Mouse (Mus musculus): Measurements from ENCODE around the gene Pabpn1l.

Gene Pabpn1l

GRCm38 (mm10) chr8:122622727-122623126, at the start of gene Pabpn1l:
Gene Pabpn1l (minus strand): TSS chr8:122622739.
- TF ChIP-seq POU5F1 (IDR thresholded peaks at IDR 0.05; ENCODE audit: borderline replicate concordance, low read length) (no peak), CTCF (conservative IDR thresholded peaks at IDR 0.05; ENCODE audit: low read length) (no peak), NANOG (IDR thresholded peaks at IDR 0.05; ENCODE audit: borderline replicate concordance, low read length) (no peak)
- no peaks in the 10 kb centered on the region for H3K36me3 ChIP-seq (ENCODE audit: insufficient read depth, low read length)
- no peak within 1 kb of the TSS for H3K4me3 ChIP-seq (replicated peaks; ENCODE audit: low read length)
- peaks cover 15% of the 10 kb centered on the region for H3K4me1 ChIP-seq (replicated peaks; ENCODE audit: low read depth, low read length)
- H3K27me3 ChIP-seq (ENCODE audit: insufficient read depth, low read length) = no peaks in the 10 kb centered on the region
- no peaks in the 10 kb centered on the region for H3K9me3 ChIP-seq (ENCODE audit: low read length)

- Histone ChIP-seq H3K9me3 (ENCODE audit: low read length) (no peaks in the 10 kb centered on the region), H3K27me3 (ENCODE audit: insufficient read depth, low read length) (peaks cover 87% of the 10 kb centered on the region), H3K36me3 (ENCODE audit: insufficient read depth, low read length) (no peaks in the 10 kb centered on the region), H3K4me3 (replicated peaks; ENCODE audit: low read length) (no peak overlapping the region), H3K4me1 (replicated peaks; ENCODE audit: low read depth, low read length) (peaks cover 20% of the 10 kb centered on the region)
- TF ChIP-seq CTCF (conservative IDR thresholded peaks at IDR 0.05; ENCODE audit: low read length) = no peak
- TF ChIP-seq NANOG (IDR thresholded peaks at IDR 0.05; ENCODE audit: borderline replicate concordance, low read length) = no peak
- no peak for TF ChIP-seq POU5F1 (IDR thresholded peaks at IDR 0.05; ENCODE audit: borderline replicate concordance, low read length)
These were observed 49.4 kb upstream of the Pabpn1l start for GRCm38 (mm10) chr8:122671894-122672293.

GRCm38 (mm10) chr8:122670718-122671117, 48.2 kb upstream of the Pabpn1l start:
- Histone ChIP-seq H3K36me3 (ENCODE audit: insufficient read depth, low read length) (no peaks in the 10 kb centered on the region), H3K9me3 (ENCODE audit: low read length) (no peaks in the 10 kb centered on the region), H3K4me3 (replicated peaks; ENCODE audit: low read length) (no peak overlapping the region), H3K27me3 (ENCODE audit: insufficient read depth, low read length) (peaks cover 75% of the 10 kb centered on the region), H3K4me1 (replicated peaks; ENCODE audit: low read depth, low read length) (peaks cover 23% of the 10 kb centered on the region)
- TF ChIP-seq CTCF (conservative IDR thresholded peaks at IDR 0.05; ENCODE audit: low read length) (no peak), NANOG (IDR thresholded peaks at IDR 0.05; ENCODE audit: borderline replicate concordance, low read length) (no peak), POU5F1 (IDR thresholded peaks at IDR 0.05; ENCODE audit: borderline replicate concordance, low read length) (no peak)

GRCm38 (mm10) chr8:122670001-122670400, 47.5 kb upstream of the Pabpn1l start:
- no peak overlapping the region for H3K4me3 ChIP-seq (replicated peaks; ENCODE audit: low read length)
- H3K4me1 ChIP-seq (replicated peaks; ENCODE audit: low read depth, low read length) = peaks cover 24% of the 10 kb centered on the region
- H3K9me3 ChIP-seq (ENCODE audit: low read length) = no peaks in the 10 kb centered on the region
- no peaks in the 10 kb centered on the region for H3K36me3 ChIP-seq (ENCODE audit: insufficient read depth, low read length)
- H3K27me3 ChIP-seq (ENCODE audit: insufficient read depth, low read length) = peaks cover 68% of the 10 kb centered on the region
- TF ChIP-seq POU5F1 (IDR thresholded peaks at IDR 0.05; ENCODE audit: borderline replicate concordance, low read length) (no peak), NANOG (IDR thresholded peaks at IDR 0.05; ENCODE audit: borderline replicate concordance, low read length) (no peak), CTCF (conservative IDR thresholded peaks at IDR 0.05; ENCODE audit: low read length) (no peak)

- Histone ChIP-seq H3K36me3 (ENCODE audit: insufficient read depth, low read length) (no peaks in the 10 kb centered on the region), H3K4me1 (replicated peaks; ENCODE audit: low read depth, low read length) (peaks cover 24% of the 10 kb centered on the region), H3K27me3 (ENCODE audit: insufficient read depth, low read length) (peaks cover 62% of the 10 kb centered on the region), H3K4me3 (replicated peaks; ENCODE audit: low read length) (no peak overlapping the region), H3K9me3 (ENCODE audit: low read length) (no peaks in the 10 kb centered on the region)
- TF ChIP-seq POU5F1 (IDR thresholded peaks at IDR 0.05; ENCODE audit: borderline replicate concordance, low read length) (no peak), NANOG (IDR thresholded peaks at IDR 0.05; ENCODE audit: borderline replicate concordance, low read length) (no peak), CTCF (conservative IDR thresholded peaks at IDR 0.05; ENCODE audit: low read length) (no peak)
These were observed 46.8 kb upstream of the Pabpn1l start for GRCm38 (mm10) chr8:122669370-122669769.

- no peak overlapping the region for H3K4me3 ChIP-seq (replicated peaks; ENCODE audit: low read length)
- no peaks in the 10 kb centered on the region for H3K9me3 ChIP-seq (ENCODE audit: low read length)
- no peaks in the 10 kb centered on the region for H3K36me3 ChIP-seq (ENCODE audit: insufficient read depth, low read length)
- TF ChIP-seq NANOG (IDR thresholded peaks at IDR 0.05; ENCODE audit: borderline replicate concordance, low read length) = no peak
- no peak for TF ChIP-seq POU5F1 (IDR thresholded peaks at IDR 0.05; ENCODE audit: borderline replicate concordance, low read length)
- TF ChIP-seq CTCF (conservative IDR thresholded peaks at IDR 0.05; ENCODE audit: low read length) = no peak
- H3K4me1 ChIP-seq (replicated peaks; ENCODE audit: low read depth, low read length) = peaks cover 24% of the 10 kb centered on the region
- H3K27me3 ChIP-seq (ENCODE audit: insufficient read depth, low read length) = peaks cover 47% of the 10 kb centered on the region
These were observed 45.3 kb upstream of the Pabpn1l start for GRCm38 (mm10) chr8:122667854-122668253.

GRCm38 (mm10) chr8:122666827-122667226, 44.3 kb upstream of the Pabpn1l start:
- no peak for TF ChIP-seq NANOG (IDR thresholded peaks at IDR 0.05; ENCODE audit: borderline replicate concordance, low read length)
- no peak for TF ChIP-seq CTCF (conservative IDR thresholded peaks at IDR 0.05; ENCODE audit: low read length)
- no peak for TF ChIP-seq POU5F1 (IDR thresholded peaks at IDR 0.05; ENCODE audit: borderline replicate concordance, low read length)
- peaks cover 24% of the 10 kb centered on the region for H3K4me1 ChIP-seq (replicated peaks; ENCODE audit: low read depth, low read length)
- peaks cover 38% of the 10 kb centered on the region for H3K27me3 ChIP-seq (ENCODE audit: insufficient read depth, low read length)
- no peaks in the 10 kb centered on the region for H3K36me3 ChIP-seq (ENCODE audit: insufficient read depth, low read length)
- H3K9me3 ChIP-seq (ENCODE audit: low read length) = no peaks in the 10 kb centered on the region
- H3K4me3 ChIP-seq (replicated peaks; ENCODE audit: low read length) = peak overlapping the region; percentile 39

- H3K36me3 ChIP-seq (ENCODE audit: insufficient read depth, low read length) = no peaks in the 10 kb centered on the region
- peak overlapping the region; percentile 39; the same call in 1 of the 2 replicates for H3K4me3 ChIP-seq (replicated peaks; ENCODE audit: low read length)
These were observed 43.8 kb upstream of the Pabpn1l start for GRCm38 (mm10) chr8:122666338-122666764.

More at GRCm38 (mm10) chr8:122666338-122666764, 43.8 kb upstream of the Pabpn1l start:
- peaks cover 25% of the 10 kb centered on the region for H3K4me1 ChIP-seq (replicated peaks; ENCODE audit: low read depth, low read length)
- TF ChIP-seq NANOG (IDR thresholded peaks at IDR 0.05; ENCODE audit: borderline replicate concordance, low read length) (no peak), POU5F1 (IDR thresholded peaks at IDR 0.05; ENCODE audit: borderline replicate concordance, low read length) (no peak), CTCF (conservative IDR thresholded peaks at IDR 0.05; ENCODE audit: low read length) (no peak)
- no peaks in the 10 kb centered on the region for H3K9me3 ChIP-seq (ENCODE audit: low read length)
- H3K27me3 ChIP-seq (ENCODE audit: insufficient read depth, low read length) = peaks cover 34% of the 10 kb centered on the region

All from E14TG2a.4 (cell line).